Mouse (Mus musculus) CH12.LX (cell line): ENCODE measurements around the gene Nol4l.

Experiments used
- CHD1 ChIP-seq: IDR thresholded peaks from 2 replicates; pipeline ENCODE4 v1.6.1; 2012; ENCODE audit warnings: low read depth, low read length, improper control_type of control experiment, inconsistent platforms
- CTCF ChIP-seq, 2 experiments: IDR thresholded peaks in 1 of 2; conservative IDR thresholded peaks in 1 of 2; 2 replicates each; pipeline ENCODE4 v1.5.1; 2011 to 2012; ENCODE audit warnings: low read depth in 2 of 2, low read length in 2 of 2, improper control_type of control experiment in 1 of 2, inconsistent platforms in 1 of 2, mild to moderate bottlenecking in 1 of 2, moderate library complexity in 1 of 2
- EP300 ChIP-seq: IDR thresholded peaks from 2 replicates; pipeline ENCODE4 v1.6.1; 2011; ENCODE audit warnings: low read length, improper control_type of control experiment
- JUN ChIP-seq: IDR thresholded peaks from 2 replicates; pipeline ENCODE4 v1.6.1; 2011; ENCODE audit warnings: low read depth, mild to moderate bottlenecking, low read length, improper control_type of control experiment, moderate library complexity; ENCODE audit not compliant: insufficient read depth
- MEF2A ChIP-seq: IDR thresholded peaks from 2 replicates; pipeline ENCODE4 v1.6.1; 2014; ENCODE audit warnings: low read depth, mild to moderate bottlenecking, inconsistent platforms, low read length, improper control_type of control experiment, borderline replicate concordance
- RCOR1 ChIP-seq: conservative IDR thresholded peaks from 2 replicates; pipeline ENCODE4 v1.6.1; 2012; ENCODE audit warnings: low read depth, mild to moderate bottlenecking, inconsistent platforms, low read length, improper control_type of control experiment
- SMC3 ChIP-seq: IDR thresholded peaks from 2 replicates; pipeline ENCODE4 v1.6.1; 2011; ENCODE audit warnings: low read depth, low read length, improper control_type of control experiment

DNA sequence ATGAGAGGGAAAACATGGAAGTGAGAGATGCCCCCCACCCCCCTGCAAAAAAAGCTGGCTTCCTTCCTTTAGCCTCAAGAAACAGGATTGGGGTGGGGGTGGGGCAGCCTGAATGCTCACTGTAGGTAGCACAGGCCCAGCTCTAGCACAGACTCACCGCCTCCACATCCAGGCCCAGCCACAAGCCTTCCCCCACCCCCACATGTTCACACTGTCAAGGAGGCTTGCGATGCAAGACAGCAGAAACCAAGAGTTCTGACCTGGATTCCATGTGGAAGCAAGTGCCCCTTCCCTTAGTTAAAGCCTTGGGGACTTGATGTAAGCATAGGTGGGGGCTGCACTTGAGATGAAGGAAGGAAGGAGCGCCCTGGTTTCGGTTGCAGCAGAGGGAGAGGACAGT, 60.0 kb downstream of the Nol4l start:
- TF ChIP-seq SMC3 (no peak), CTCF (conservative IDR thresholded peaks at IDR 0.05 in 1 of 2, IDR thresholded peaks at IDR 0.05 in 1 of 2; ENCODE audit: low read depth in 2 of 2, low read length in 2 of 2) (no peak), CHD1 (no peak), MEF2A (no peak), RCOR1 (no peak), EP300 (no peak), JUN (no peak)
